Mouse (Mus musculus) myocyte (in vitro differentiated cells): ENCODE measurements at regions not wholly inside any gene's neighbourhood (a gene's known extent, or its start where the extent isn't known, plus 50 kb on each side); places are given as distances from the start of the nearest gene placed in this dataset.

ENCODE experiments used
- CEBPB ChIP-seq: IDR thresholded peaks from 2 replicates; pipeline ENCODE4 v1.6.1; 2011; ENCODE audit warnings: mild to moderate bottlenecking, moderate library complexity; ENCODE audit not compliant: poor library complexity, insufficient read depth, severe bottlenecking
- E2F4 ChIP-seq: IDR thresholded peaks from one replicate; pipeline ENCODE4 v1.6.1; 2011; ENCODE audit warnings: mild to moderate bottlenecking, control low read depth, moderate library complexity; ENCODE audit not compliant: insufficient read depth
- POLR2A ChIP-seq: IDR thresholded peaks from one replicate; pipeline ENCODE4 v1.6.1; 2011; ENCODE audit warnings: low read depth, mild to moderate bottlenecking, control low read depth, moderate library complexity; ENCODE audit not compliant: insufficient read length
- SRF ChIP-seq: IDR thresholded peaks from one replicate; pipeline ENCODE4 v1.6.1; 2011; ENCODE audit warnings: low read depth; ENCODE audit not compliant: control insufficient read depth, insufficient read length

GRCm38 (mm10) chr1:4613305-4613704 lies 194.4 kb upstream of the Gm37988 start:
- no peak for TF ChIP-seq CEBPB
- TF ChIP-seq POLR2A, result no peak
- TF ChIP-seq E2F4, result no peak
- no peak for TF ChIP-seq SRF
